Mouse (Mus musculus): ENCODE results near the gene Dkc1. TPM values are rescaled to one million over a fixed set of nuclear protein-coding genes. Genes with fewer than 3 reads are reported as not detected.

Gene Dkc1
- 10 to 100 TPM in 12 of 26 experiments, 1 to 10 TPM in 14; 2.5 to 34.9 (median 8.7) TPM for total RNA-seq (2018; cell fraction: chromatin; rRNA removed)
- 1 to 10 TPM; 2.6 to 9.2 (median 5.2) TPM for total RNA-seq (2018; cell fraction: cytosol; rRNA removed)
- total RNA-seq (2018; cell fraction: nucleus; rRNA removed): 10 to 100 TPM in 4 of 26 experiments, 1 to 10 TPM in 22; 2.5 to 24.5 (median 5.0) TPM
- polyA plus RNA-seq (2018): 4.2 to 24.5 TPM (median 23.9 TPM) in 3 replicates

- 22% methylated on average over 24 of the region's 29 CpGs for WGBS (ENCODE audit: missing documents)
- Histone ChIP-seq H3K4me3 (ENCODE audit: inconsistent target) (peak within 1 kb of the TSS; percentile 54), H3K36me3 (ENCODE audit: inconsistent target) (no peaks in the 10 kb centered on the region), H3K27ac (peak within 1 kb of the TSS; percentile 50), H3K79me2 (ENCODE audit: inconsistent target) (peaks cover 5% of the 10 kb centered on the region)
Observed at GRCm38 (mm10) chrX:75095369-75096162, at the start of gene Dkc1. Gene Dkc1, plus strand, starts transcription at chrX:75095854.

GRCm38 (mm10) chrX:75045931-75046330, 49.7 kb upstream of the Dkc1 start:
- Histone ChIP-seq H3K36me3 (ENCODE audit: inconsistent target) (no peaks in the 10 kb centered on the region), H3K4me3 (ENCODE audit: inconsistent target) (no peak overlapping the region), H3K79me2 (ENCODE audit: inconsistent target) (peaks cover 79% of the 10 kb centered on the region; the same call in 1 of the 2 replicates), H3K27ac (no peak overlapping the region)
- 86% methylated on average over 1 of the region's 1 CpGs for WGBS (ENCODE audit: missing documents)

- 85% methylated on average over 2 of the region's 3 CpGs for WGBS (ENCODE audit: missing documents)
- no peak overlapping the region for H3K27ac ChIP-seq
Observed at GRCm38 (mm10) chrX:75046921-75047635, 48.6 kb upstream of the Dkc1 start.

GRCm38 (mm10) chrX:75056120-75056775, 39.4 kb upstream of the Dkc1 start:
- Histone ChIP-seq H3K27ac (peak overlapping the region; percentile 21; the same call in 1 of the 2 replicates), H3K36me3 (ENCODE audit: inconsistent target) (no peaks in the 10 kb centered on the region), H3K4me3 (ENCODE audit: inconsistent target) (no peak overlapping the region), H3K79me2 (ENCODE audit: inconsistent target) (peaks cover 80% of the 10 kb centered on the region; the same call in 1 of the 2 replicates)
- 40% methylated on average over 2 of the region's 2 CpGs for WGBS (ENCODE audit: missing documents)

More at GRCm38 (mm10) chrX:75046921-75047635, 48.6 kb upstream of the Dkc1 start:
- Histone ChIP-seq H3K36me3 (ENCODE audit: inconsistent target) (no peaks in the 10 kb centered on the region), H3K79me2 (ENCODE audit: inconsistent target) (peaks cover 70% of the 10 kb centered on the region; the same call in 1 of the 2 replicates), H3K4me3 (ENCODE audit: inconsistent target) (no peak overlapping the region)

- Histone ChIP-seq H3K36me3 (ENCODE audit: inconsistent target) (no peaks in the 10 kb centered on the region), H3K79me2 (ENCODE audit: inconsistent target) (peaks cover 56% of the 10 kb centered on the region), H3K4me3 (ENCODE audit: inconsistent target) (no peak overlapping the region), H3K27ac (no peak overlapping the region)
- WGBS (ENCODE audit: missing documents): 74% methylated on average over 2 of the region's 2 CpGs
Observed at GRCm38 (mm10) chrX:75082351-75082750, 13.3 kb upstream of the Dkc1 start.

- WGBS (ENCODE audit: missing documents): 27% methylated on average over 15 of the region's 26 CpGs
- peak overlapping the region; percentile 90 for H3K27ac ChIP-seq
- peaks cover 41% of the 10 kb centered on the region for H3K79me2 ChIP-seq (ENCODE audit: inconsistent target)
- H3K36me3 ChIP-seq (ENCODE audit: inconsistent target): no peaks in the 10 kb centered on the region
- H3K4me3 ChIP-seq (ENCODE audit: inconsistent target): peak overlapping the region; percentile 63
Observed at GRCm38 (mm10) chrX:75083982-75084773, 11.5 kb upstream of the Dkc1 start.

GRCm38 (mm10) chrX:75084774-75085508, 10.7 kb upstream of the Dkc1 start, which contains the start of gene Gab3:
Gene Gab3, minus strand, starts transcription at chrX:75085458.
- Histone ChIP-seq H3K36me3 (ENCODE audit: inconsistent target) (no peaks in the 10 kb centered on the region), H3K27ac (peak within 1 kb of the TSS; percentile 90), H3K4me3 (ENCODE audit: inconsistent target) (peak within 1 kb of the TSS; percentile 63), H3K79me2 (ENCODE audit: inconsistent target) (peaks cover 36% of the 10 kb centered on the region)
- WGBS (ENCODE audit: missing documents): 32% methylated on average over 2 of the region's 17 CpGs

- Histone ChIP-seq H3K36me3 (ENCODE audit: inconsistent target) (no peaks in the 10 kb centered on the region), H3K4me3 (ENCODE audit: inconsistent target) (no peak overlapping the region), H3K79me2 (ENCODE audit: inconsistent target) (peaks cover 30% of the 10 kb centered on the region), H3K27ac (no peak overlapping the region)
- WGBS (ENCODE audit: missing documents): 27% methylated on average over 1 of the region's 1 CpGs
Observed at GRCm38 (mm10) chrX:75085654-75086053, 10.0 kb upstream of the Dkc1 start.

DNA sequence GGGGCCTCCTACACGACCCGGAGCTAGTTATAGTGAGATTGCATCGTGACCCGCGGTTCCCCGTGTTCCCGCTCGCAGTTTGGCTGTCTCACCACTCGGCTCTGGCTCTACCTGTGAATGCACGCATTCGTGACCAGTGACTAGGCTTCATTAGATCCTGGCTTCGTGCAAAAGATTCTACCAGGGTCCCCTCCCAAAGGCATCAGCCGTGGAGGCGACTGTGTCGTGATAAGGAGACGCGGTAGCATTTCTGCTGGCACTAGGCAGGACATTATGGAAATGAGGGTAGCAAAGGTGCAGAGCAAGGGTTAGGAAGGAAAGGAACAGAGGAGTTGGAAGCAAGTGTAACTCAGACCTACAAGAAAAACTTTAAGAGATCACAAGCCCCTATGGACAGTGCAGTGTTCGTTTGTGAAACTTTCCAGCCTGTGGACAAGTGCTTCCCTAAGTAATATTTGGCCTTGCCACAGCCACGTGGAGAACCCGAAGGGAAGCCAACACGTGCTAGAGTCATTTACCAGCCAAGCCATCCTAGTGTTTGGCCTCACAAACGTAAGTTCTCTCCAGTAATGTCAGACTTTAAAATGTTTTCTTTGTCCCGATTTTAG, 613 bp downstream of the Dkc1 start:
- 33% methylated on average over 20 of the region's 23 CpGs for WGBS (ENCODE audit: missing documents)
- Histone ChIP-seq H3K4me3 (ENCODE audit: inconsistent target) (peak overlapping the region; percentile 54), H3K79me2 (ENCODE audit: inconsistent target) (peaks cover 5% of the 10 kb centered on the region), H3K27ac (peak overlapping the region; percentile 50), H3K36me3 (ENCODE audit: inconsistent target) (no peaks in the 10 kb centered on the region)

DNA sequence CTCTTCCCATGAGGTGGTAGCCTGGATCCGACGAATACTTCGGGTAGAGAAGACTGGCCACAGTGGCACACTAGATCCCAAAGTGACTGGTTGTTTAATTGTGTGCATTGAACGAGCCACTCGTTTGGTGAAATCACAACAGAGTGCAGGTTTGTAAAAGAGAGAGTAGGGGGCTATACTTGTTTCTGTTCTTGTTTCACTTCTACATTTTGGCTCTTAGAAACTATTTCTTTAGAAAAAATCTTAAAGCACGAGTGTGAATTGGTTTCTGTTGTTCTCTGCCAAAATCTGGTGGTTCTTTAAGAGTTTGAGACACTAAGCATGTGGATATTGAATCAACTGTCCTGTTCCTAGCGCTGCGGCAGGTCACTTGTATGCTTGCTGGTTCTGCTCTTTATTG, 3.1 kb downstream of the Dkc1 start:
- WGBS (ENCODE audit: missing documents): 75% methylated on average over 8 of the region's 8 CpGs
- Histone ChIP-seq H3K36me3 (ENCODE audit: inconsistent target) (no peaks in the 10 kb centered on the region), H3K4me3 (ENCODE audit: inconsistent target) (no peak overlapping the region), H3K79me2 (ENCODE audit: inconsistent target) (peaks cover 5% of the 10 kb centered on the region), H3K27ac (no peak overlapping the region)

- no peak overlapping the region for H3K4me3 ChIP-seq (ENCODE audit: inconsistent target)
- WGBS (ENCODE audit: missing documents): 83% methylated on average over 6 of the region's 6 CpGs
- H3K27ac ChIP-seq: no peak overlapping the region
- H3K36me3 ChIP-seq (ENCODE audit: inconsistent target): no peaks in the 10 kb centered on the region
- H3K79me2 ChIP-seq (ENCODE audit: inconsistent target): peaks cover 2% of the 10 kb centered on the region
Observed at GRCm38 (mm10) chrX:75102293-75102692, 6.6 kb downstream of the Dkc1 start.

DNA sequence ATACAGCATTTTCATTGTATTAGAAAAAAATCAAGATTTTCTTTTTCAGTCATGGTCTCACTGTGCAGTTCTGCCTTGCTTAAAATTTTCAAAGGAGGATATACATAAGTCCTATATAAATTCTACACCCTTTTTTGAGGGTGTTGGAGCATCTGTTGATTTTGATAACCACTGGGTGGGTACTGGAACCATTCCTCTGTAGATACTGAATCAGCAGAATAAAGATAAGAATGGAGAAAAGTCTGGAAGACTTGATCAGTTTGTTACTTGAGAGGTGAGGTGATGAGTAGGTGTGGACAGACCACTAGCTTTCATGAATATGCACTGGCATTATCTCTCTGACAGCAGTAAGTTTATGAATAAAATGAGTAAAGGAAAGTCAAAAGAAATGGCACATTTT, 19.9 kb downstream of the Dkc1 start:
- peaks cover 22% of the 10 kb centered on the region; the same call in 1 of the 2 replicates for H3K36me3 ChIP-seq (ENCODE audit: inconsistent target)
- no peak overlapping the region for H3K27ac ChIP-seq
- H3K79me2 ChIP-seq (ENCODE audit: inconsistent target): no peaks in the 10 kb centered on the region; the same call in 1 of the 2 replicates
- H3K4me3 ChIP-seq (ENCODE audit: inconsistent target): no peak overlapping the region

DNA sequence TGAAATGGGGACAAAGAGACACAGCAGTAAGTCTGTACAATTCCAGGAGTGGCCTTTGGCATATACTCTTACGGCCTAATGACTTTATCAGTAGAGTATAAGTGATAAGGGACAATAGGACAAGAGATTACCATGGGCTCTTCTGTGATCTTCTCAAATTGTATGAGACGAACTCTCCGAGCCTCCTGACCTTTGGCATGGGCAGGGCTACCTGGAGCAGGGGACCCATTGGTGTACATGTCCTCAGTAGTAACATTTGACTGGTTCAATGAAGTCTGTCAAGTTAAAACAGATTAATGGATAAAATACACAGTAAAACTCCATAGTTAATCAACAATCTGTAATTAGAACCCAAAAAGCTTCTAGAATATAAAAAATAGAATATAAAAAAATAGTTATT, 30.0 kb downstream of the Dkc1 start:
- Histone ChIP-seq H3K36me3 (ENCODE audit: inconsistent target) (0 out of 2 replicates have a peak, but pooled peaks cover 5% of the 10 kb centered on the region), H3K27ac (no peak overlapping the region), H3K4me3 (ENCODE audit: inconsistent target) (no peak overlapping the region), H3K79me2 (ENCODE audit: inconsistent target) (peaks cover 91% of the 10 kb centered on the region)
- WGBS (ENCODE audit: missing documents): 100% methylated on average over 3 of the region's 3 CpGs

Data from macrophage (primary cell).